Mouse (Mus musculus) limb, embryonic 10.5 days (tissue): ENCODE data around the gene Aptx. TPM values are rescaled to one million over a fixed set of nuclear protein-coding genes. Genes with fewer than 3 reads are reported as not detected.
A peak's percentile ranks its signal among the peaks of the same experiment; 100 is the strongest.

Source experiments
- DNase-seq: peaks from one replicate; pipeline ENCODE4 v3.0.0-alpha.2; 2017; ENCODE audit warnings: low spot score
- H3K27ac ChIP-seq: fragments of 300-500 bp; sonication (generic); 2 replicates; pipeline ENCODE4 v1.5.1; 2016; ENCODE audit warnings: mild to moderate bottlenecking
- H3K27me3 ChIP-seq: fragments of 300-500 bp; sonication (generic); 2 replicates; pipeline ENCODE4 v1.6.1; 2016; ENCODE audit warnings: low read depth, mild to moderate bottlenecking; ENCODE audit not compliant: poor library complexity, severe bottlenecking
- H3K36me3 ChIP-seq: fragments of 300-500 bp; sonication (generic); 2 replicates; pipeline ENCODE4 v1.6.1; 2016; ENCODE audit warnings: mild to moderate bottlenecking, moderate library complexity
- H3K4me1 ChIP-seq: fragments of 300-500 bp; sonication (generic); 2 replicates; pipeline ENCODE4 v1.6.1; 2016
- H3K4me3 ChIP-seq: fragments of 300-500 bp; sonication (generic); 2 replicates; pipeline ENCODE4 v1.5.1; 2016; ENCODE audit warnings: mild to moderate bottlenecking, moderate library complexity
- H3K9me3 ChIP-seq: fragments of 300-500 bp; sonication (generic); replicated peaks from 2 replicates; pipeline ENCODE4 v1.6.1; 2016; ENCODE audit warnings: mild to moderate bottlenecking
- WGBS: fragments of 180-500 bp; shearing (Covaris S2); methylation state at CpG from one replicate; pipeline ENCODE4 v1.1.7; 2016; 5-methylcytosine and 5-hydroxymethylcytosine counted together
- polyA plus RNA-seq: library from polyadenylated mRNA; unstranded; fragments of >200 nt; fragmentation: Nextera tagmentation; extraction: Ambion mirVana; gene quantifications from 2 replicates; pipeline ENCODE4 v1.2.1, GENCODE M21; 2016

Gene Aptx
- polyA plus RNA-seq, 1 experiment from 2014 or later: 39.6 TPM

DNA sequence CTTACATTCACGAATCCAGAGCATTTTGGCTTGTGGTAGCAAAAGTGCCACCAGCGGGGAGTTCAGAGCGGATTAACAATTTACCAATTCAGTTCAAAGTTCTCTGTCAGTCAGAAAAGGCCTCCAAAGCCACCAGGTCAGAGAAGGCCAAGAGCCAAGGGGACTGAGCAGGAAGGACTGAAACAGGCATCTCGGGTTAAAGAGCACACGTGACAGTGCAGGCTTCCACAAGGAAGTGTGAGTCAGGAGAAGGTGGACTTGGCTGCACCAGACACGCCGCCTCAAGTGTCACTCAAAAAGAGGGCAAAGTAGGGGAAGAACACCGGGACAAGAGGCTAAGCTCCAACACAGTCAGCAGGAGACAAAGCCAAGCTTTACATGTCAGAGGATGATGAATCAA is 2.8 kb downstream of the Aptx start:
- DNase-seq: no peak
- H3K4me1 ChIP-seq: peaks cover 17% of the 10 kb centered on the region
- H3K27me3 ChIP-seq: no peaks in the 10 kb centered on the region
- no peak overlapping the region for H3K27ac ChIP-seq
- WGBS: 85% methylated on average over 8 of the region's 8 CpGs
- H3K9me3 ChIP-seq: no peaks in the 10 kb centered on the region
- no peak overlapping the region for H3K4me3 ChIP-seq
- peaks cover 18% of the 10 kb centered on the region for H3K36me3 ChIP-seq

DNA sequence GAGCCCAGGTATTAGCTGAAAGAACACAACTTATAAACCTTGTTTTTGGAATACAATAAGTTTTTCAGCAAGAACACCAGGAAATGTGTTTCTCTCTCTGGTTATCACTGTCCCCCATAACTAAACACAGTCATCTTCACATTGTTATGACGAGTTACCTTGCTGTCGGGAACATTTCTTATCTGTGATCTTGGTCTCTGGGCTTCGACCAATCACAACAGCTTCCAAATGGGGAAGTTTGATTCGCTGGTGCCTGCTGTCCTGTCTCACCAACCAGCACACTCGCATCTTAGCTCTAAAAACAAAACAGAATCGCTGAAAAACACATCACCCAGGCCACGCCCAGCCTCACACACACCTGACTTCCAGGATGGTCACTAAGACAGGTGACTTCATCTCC is 5.9 kb downstream of the Aptx start:
- WGBS: 83% methylated on average over 7 of the region's 7 CpGs
- no peak for DNase-seq
- Histone ChIP-seq H3K36me3 (peaks cover 48% of the 10 kb centered on the region), H3K9me3 (no peaks in the 10 kb centered on the region), H3K27me3 (no peaks in the 10 kb centered on the region), H3K27ac (no peak overlapping the region), H3K4me1 (peaks cover 5% of the 10 kb centered on the region), H3K4me3 (no peak overlapping the region)

DNA sequence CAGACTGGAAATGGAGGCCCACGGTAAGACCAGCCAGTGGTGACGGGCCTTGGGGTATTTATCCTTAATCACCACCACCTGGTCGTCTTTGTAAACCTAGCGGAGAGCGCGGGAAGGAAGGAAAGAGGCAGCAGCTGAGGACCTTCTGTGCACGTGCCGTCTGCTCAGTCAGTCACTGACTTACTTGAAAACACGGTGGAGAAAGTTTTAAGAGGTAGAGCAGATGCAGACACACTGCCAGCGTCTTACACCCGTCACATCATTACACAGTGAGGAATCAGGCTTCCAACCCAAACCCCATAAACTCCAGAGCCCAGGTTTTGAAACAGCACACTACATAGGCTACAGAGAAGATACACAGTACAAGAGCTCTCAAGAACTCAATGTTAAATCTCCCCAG is 11.9 kb downstream of the Aptx start:
- Histone ChIP-seq H3K9me3 (no peaks in the 10 kb centered on the region), H3K27ac (no peak overlapping the region), H3K27me3 (no peaks in the 10 kb centered on the region), H3K4me3 (no peak overlapping the region), H3K4me1 (peaks cover 6% of the 10 kb centered on the region), H3K36me3 (peaks cover 88% of the 10 kb centered on the region)
- DNase-seq: no peak
- 76% methylated on average over 11 of the region's 11 CpGs for WGBS

DNA sequence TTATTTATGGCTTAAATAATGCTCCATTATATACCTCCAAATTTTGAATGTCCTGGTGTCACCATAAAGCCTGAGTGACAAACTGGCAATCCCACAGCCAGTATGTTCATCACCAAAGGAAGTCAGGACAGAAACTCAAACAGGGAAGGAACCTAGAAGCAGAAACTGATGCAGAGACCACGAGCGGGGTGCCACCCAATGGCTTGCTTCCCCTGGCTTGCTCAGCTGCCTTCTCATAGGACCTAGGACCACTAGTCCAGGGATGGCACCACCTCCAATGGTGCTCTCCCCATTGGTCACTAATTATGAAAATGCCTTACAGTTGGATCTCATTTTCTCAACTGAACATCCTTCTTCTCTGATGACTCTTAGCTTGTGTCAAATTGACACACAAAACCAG is 19.7 kb downstream of the Aptx start:
- 92% methylated on average over 2 of the region's 2 CpGs for WGBS
- Histone ChIP-seq H3K4me1 (no peaks in the 10 kb centered on the region), H3K36me3 (peaks cover 33% of the 10 kb centered on the region), H3K27me3 (no peaks in the 10 kb centered on the region), H3K9me3 (no peaks in the 10 kb centered on the region), H3K4me3 (no peak overlapping the region), H3K27ac (no peak overlapping the region)
- DNase-seq: no peak

DNA sequence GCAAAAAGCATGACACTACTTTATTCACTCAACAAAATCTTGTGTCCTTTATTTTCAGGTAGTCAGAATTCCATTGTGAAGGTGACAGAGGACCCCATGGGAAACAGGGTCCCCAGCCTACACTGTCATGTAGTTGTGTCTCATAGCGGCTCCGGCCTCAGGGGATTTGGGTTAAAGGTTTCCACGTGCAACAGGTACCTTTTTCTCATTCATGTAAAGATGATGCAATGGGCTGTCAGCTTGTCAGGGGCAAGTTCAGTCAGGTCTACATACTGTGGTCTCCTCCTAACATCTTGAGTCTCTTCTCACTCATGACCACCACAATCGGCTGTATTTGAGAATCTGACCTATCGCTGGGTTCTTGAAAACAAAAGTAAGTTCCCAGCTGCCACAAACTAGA is 20.6 kb downstream of the Aptx start:
- H3K36me3 ChIP-seq: peaks cover 25% of the 10 kb centered on the region
- no peaks in the 10 kb centered on the region for H3K9me3 ChIP-seq
- DNase-seq: no peak
- H3K4me3 ChIP-seq: no peak overlapping the region
- no peak overlapping the region for H3K27ac ChIP-seq
- 92% methylated on average over 5 of the region's 5 CpGs for WGBS
- H3K4me1 ChIP-seq: no peaks in the 10 kb centered on the region
- no peaks in the 10 kb centered on the region for H3K27me3 ChIP-seq

DNA sequence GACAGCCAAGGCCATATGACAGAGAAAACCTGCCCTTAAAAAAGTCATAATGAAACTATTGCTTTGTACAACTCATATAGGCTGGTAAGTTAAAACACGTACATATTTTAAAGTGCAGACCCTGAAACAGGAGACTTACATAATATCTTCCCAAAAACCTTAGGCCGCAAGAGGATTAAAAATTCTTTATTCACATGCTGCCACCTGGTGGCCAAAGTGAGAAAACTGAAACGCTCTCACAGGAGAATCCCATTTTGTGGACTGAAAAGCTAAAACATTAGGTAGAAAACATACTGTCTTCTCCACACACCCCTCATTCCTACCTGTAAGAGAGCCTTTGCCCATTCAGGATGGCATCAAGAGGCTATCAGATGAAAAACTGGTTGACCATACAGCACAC is 21.1 kb downstream of the Aptx start:
- 37% methylated on average over 3 of the region's 3 CpGs for WGBS
- Histone ChIP-seq H3K27me3 (no peaks in the 10 kb centered on the region), H3K4me3 (no peak overlapping the region), H3K36me3 (peaks cover 21% of the 10 kb centered on the region), H3K9me3 (no peaks in the 10 kb centered on the region), H3K27ac (no peak overlapping the region), H3K4me1 (0 out of 2 replicates have a peak, but pooled peaks cover under 1% of the 10 kb centered on the region)
- peak; percentile 60 for DNase-seq

DNA sequence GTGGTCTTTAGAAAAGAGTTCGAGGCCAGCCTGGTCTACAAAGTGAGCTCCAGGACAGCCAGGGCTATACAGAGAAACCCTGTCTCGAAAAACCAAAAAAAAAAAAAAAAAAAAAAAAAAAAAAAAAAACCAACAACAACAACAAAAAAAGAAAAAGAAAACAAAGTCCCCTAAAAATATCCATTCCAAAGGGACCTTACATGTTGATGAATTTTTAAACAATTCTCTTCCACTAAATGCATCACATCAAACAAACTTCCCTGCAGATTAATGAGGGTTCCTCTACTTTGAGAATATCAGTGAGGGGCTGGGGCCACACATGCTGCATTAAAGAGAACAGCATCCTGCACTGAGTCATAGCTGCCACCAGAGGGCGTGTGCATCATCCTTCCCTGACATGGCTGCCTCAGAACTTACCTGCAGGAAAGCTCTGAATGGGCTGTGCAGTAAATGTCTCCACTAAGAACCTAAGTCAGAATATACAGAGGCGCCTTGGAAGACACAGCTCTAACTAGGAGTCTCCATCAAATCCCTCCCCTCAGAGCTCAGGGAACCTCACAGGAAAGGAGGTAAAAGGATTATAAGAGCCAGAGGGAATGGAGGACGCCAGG is 22.6 kb downstream of the Aptx start:
- H3K27ac ChIP-seq: no peak overlapping the region
- no peaks in the 10 kb centered on the region for H3K9me3 ChIP-seq
- DNase-seq: peak; percentile 62
- peaks cover 10% of the 10 kb centered on the region for H3K4me1 ChIP-seq
- no peaks in the 10 kb centered on the region for H3K27me3 ChIP-seq
- H3K36me3 ChIP-seq: peaks cover 6% of the 10 kb centered on the region
- WGBS: 53% methylated on average over 5 of the region's 5 CpGs
- no peak overlapping the region for H3K4me3 ChIP-seq

DNA sequence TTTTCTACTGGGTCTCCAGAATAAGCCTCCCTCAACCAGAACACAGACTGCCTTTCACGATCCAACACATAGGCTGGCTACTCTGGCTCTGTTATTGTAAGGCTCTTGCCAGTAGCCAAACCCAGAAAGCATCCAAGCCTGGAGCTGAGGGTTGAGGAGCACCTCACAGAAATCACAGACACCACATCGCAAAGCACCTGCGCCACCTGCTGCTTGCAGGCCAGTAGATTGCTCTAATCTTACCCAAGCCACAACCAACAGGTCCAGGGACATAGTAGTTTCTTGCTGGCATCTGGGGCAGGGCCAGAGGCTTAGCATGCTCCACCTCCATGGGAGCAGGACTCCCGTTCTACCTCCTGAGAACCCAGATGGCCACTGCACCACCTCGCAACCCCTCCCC is 25.9 kb downstream of the Aptx start:
- peak; percentile 46 for DNase-seq
- H3K27ac ChIP-seq: no peak overlapping the region
- H3K4me1 ChIP-seq: peaks cover 10% of the 10 kb centered on the region
- no peaks in the 10 kb centered on the region for H3K27me3 ChIP-seq
- no peaks in the 10 kb centered on the region for H3K9me3 ChIP-seq
- no peaks in the 10 kb centered on the region for H3K36me3 ChIP-seq
- 55% methylated on average over 5 of the region's 5 CpGs for WGBS
- H3K4me3 ChIP-seq: no peak overlapping the region

DNA sequence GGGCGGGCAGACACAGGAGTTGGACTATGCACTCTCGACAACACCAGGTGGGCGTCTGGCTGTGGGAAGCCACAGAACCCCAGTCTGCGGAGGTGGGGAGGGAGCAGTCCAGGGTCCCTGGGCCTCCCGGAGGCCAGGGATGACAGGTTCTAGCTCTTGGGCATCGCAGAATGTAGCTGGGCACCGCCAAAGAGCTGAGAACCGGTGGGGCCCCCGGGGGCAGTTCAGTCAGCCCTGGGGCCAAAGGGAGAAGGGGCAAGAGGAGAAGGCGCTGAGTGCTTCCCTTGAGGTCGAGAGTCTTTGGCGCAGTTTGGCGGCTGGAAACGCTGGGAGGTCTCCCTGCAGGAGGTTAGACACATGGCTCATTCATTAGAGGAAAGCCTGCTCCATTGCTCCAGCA is 26.7 kb downstream of the Aptx start:
- Histone ChIP-seq H3K4me3 (peak overlapping the region; percentile 16; the same call in 1 of the 2 replicates), H3K27me3 (no peaks in the 10 kb centered on the region), H3K36me3 (no peaks in the 10 kb centered on the region), H3K4me1 (peaks cover 10% of the 10 kb centered on the region), H3K27ac (no peak overlapping the region), H3K9me3 (no peaks in the 10 kb centered on the region)
- no peak for DNase-seq
- WGBS: 17% methylated on average over 14 of the region's 14 CpGs

DNA sequence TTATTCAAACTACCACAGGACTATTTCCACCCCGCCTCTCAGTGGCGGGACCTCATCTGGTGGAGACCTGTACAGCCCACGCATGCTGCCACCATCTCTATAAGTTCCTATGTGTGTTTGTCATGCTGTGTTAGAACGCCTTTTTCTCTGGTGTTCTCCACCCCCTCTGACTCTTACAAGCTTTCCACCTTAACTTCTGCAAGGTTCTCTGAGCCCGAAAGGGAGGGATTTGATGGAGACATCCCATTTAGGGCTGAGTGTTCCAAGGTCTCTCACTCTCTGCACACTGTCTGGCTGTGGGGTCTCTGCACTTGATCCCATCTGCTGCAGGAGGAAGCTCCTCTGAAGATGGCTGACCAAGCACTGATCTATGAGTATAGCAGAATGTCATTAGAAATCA is 29.5 kb downstream of the Aptx start:
- Histone ChIP-seq H3K4me3 (no peak overlapping the region), H3K27ac (no peak overlapping the region), H3K36me3 (no peaks in the 10 kb centered on the region), H3K4me1 (peaks cover 10% of the 10 kb centered on the region), H3K27me3 (no peaks in the 10 kb centered on the region), H3K9me3 (no peaks in the 10 kb centered on the region)
- DNase-seq: no peak
- 93% methylated on average over 5 of the region's 5 CpGs for WGBS

DNA sequence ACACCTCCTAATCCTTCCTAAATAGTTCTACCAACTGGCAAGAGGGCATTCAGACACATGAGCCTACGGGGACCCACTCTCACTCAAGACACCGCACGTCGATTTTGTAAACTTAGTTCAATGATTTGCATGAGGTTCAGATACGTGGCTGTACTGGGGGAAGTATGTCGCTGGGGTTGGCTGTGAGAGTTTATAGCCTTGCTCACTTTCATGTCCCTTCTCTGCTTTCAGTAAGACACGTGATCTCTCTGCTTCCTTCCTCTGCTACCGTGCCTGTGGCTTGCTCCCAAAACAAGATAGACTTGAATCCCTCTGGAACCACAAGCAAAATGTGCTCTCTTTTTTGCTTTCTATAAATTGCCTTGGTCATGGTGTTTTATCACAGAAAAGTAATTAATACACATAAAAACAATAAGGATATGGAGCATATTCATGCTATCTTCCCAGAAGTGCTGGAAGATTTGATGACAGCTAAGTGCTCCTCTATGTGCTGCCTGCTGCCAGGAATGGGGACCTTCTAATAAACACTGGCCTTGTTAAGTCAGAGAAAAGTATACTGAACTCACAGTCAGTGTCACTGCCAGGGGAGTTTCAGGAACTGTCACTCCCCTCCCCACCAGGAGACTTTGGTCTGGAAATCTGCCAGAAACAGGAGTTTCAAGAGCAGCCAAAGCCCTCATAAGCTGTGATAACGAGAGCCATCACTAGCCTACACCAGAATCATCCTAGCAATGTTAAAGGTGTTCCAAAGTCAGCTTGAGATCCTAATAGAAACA is 36.6 kb downstream of the Aptx start:
- no peak for DNase-seq
- 88% methylated on average over 9 of the region's 9 CpGs for WGBS
- H3K9me3 ChIP-seq: no peaks in the 10 kb centered on the region
- no peak overlapping the region for H3K27ac ChIP-seq
- H3K4me1 ChIP-seq: no peaks in the 10 kb centered on the region
- H3K36me3 ChIP-seq: no peaks in the 10 kb centered on the region
- H3K4me3 ChIP-seq: no peak overlapping the region
- H3K27me3 ChIP-seq: no peaks in the 10 kb centered on the region

DNA sequence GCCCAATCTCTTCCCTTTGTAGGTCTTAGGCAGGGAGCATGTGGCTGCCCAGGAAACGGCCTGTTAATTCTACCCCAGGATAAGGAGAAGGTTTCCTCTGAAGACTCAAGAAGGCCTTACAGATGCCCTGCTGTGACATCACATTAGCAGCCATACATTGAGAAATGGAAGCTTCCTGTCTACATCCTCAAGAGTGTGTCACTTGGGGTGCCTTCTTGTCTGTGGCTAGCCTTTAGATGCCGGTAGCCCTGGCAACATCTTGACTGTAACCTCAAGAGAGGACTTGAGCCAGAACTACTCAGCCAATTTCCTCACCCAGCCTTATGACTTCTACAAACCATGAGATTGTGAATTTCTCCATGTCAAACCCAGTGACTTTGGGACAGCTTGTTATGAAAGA is 51.9 kb downstream of the Aptx start:
- H3K9me3 ChIP-seq: no peaks in the 10 kb centered on the region
- DNase-seq: no peak
- H3K36me3 ChIP-seq: no peaks in the 10 kb centered on the region
- 97% methylated on average over 2 of the region's 2 CpGs for WGBS
- no peak overlapping the region for H3K4me3 ChIP-seq
- no peaks in the 10 kb centered on the region for H3K27me3 ChIP-seq
- H3K4me1 ChIP-seq: no peaks in the 10 kb centered on the region
- no peak overlapping the region for H3K27ac ChIP-seq

DNA sequence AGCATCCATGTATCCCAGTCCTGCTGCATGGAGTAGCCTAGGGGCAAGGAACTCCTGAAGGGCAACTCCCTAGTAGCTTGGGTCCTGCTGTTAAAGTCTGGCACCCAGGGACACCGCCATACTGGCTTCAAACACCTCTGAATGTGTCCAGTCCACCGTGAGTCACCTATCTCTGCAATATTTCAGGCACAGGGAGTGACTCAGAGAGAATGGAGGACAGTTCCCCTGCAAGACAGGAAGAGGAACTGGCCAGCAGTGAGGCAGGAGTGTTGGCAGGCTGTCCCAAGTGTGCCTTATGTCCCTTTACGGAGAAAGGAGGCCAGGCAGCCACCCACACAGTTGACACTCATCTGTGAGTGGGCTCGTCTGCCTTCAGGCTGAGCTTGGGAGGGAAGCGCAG is 53.9 kb downstream of the Aptx start:
- no peaks in the 10 kb centered on the region for H3K4me1 ChIP-seq
- no peak overlapping the region for H3K4me3 ChIP-seq
- no peaks in the 10 kb centered on the region for H3K9me3 ChIP-seq
- no peaks in the 10 kb centered on the region for H3K27me3 ChIP-seq
- 80% methylated on average over 5 of the region's 5 CpGs for WGBS
- no peaks in the 10 kb centered on the region for H3K36me3 ChIP-seq
- H3K27ac ChIP-seq: no peak overlapping the region
- DNase-seq: no peak
